Mouse (Mus musculus) MEL (cell line): Measurements from ENCODE around the gene Upf2. TPM values are rescaled to one million over a fixed set of nuclear protein-coding genes. Genes with fewer than 3 reads are reported as not detected.

Experiments used
- DNase-seq: peaks from one replicate; pipeline ENCODE4 v3.0.0; 2011; ENCODE audit warnings: low read depth, low spot score
- H3K27ac ChIP-seq: 2 replicates; pipeline ENCODE4 v1.5.1; 2012; ENCODE audit warnings: low read depth, mild to moderate bottlenecking, control low read depth, low read length, moderate library complexity; ENCODE audit not compliant: control insufficient read depth
- H3K27me3 ChIP-seq, 2 experiments: fragments of 150-350 bp in 1 of 2; sonication (generic) in 1 of 2; 2 replicates each; pipeline ENCODE4 v1.6.1; 2012; ENCODE audit warnings: low read length in 2 of 2, mild to moderate bottlenecking in 2 of 2, improper control_type of control experiment in 1 of 2, moderate library complexity in 1 of 2; ENCODE audit not compliant: insufficient read depth in 2 of 2, control insufficient read depth in 1 of 2
- H3K36me3 ChIP-seq, 2 experiments: 2 replicates each; pipeline ENCODE4 v1.6.1; 2012 to 2014; ENCODE audit warnings: low read length in 2 of 2, improper control_type of control experiment in 1 of 2, inconsistent platforms in 1 of 2, mild to moderate bottlenecking in 1 of 2; ENCODE audit not compliant: insufficient read depth in 2 of 2, control insufficient read depth in 1 of 2
- H3K4me1 ChIP-seq, 2 experiments: fragments of 150-350 bp in 1 of 2; sonication (generic) in 1 of 2; 2 replicates each; pipeline ENCODE4 v1.6.1; 2012; ENCODE audit warnings: low read length in 2 of 2, improper control_type of control experiment in 1 of 2, mild to moderate bottlenecking in 1 of 2; ENCODE audit not compliant: insufficient read depth in 2 of 2, control insufficient read depth in 1 of 2
- H3K4me3 ChIP-seq, 2 experiments: fragments of 150-350 bp in 1 of 2; sonication (generic) in 1 of 2; 2 replicates each; pipeline ENCODE4 v1.5.1; 2012; ENCODE audit warnings: low read depth in 2 of 2, low read length in 2 of 2, mild to moderate bottlenecking in 2 of 2, moderate library complexity in 2 of 2, control low read depth in 1 of 2, improper control_type of control experiment in 1 of 2; ENCODE audit not compliant: control insufficient read depth in 1 of 2, insufficient read depth in 1 of 2
- H3K79me2 ChIP-seq: 2 replicates; pipeline ENCODE4 v1.6.1; 2012; ENCODE audit warnings: mild to moderate bottlenecking, low read length, moderate library complexity; ENCODE audit not compliant: control insufficient read depth, poor library complexity, insufficient read depth
- H3K9ac ChIP-seq: 2 replicates; pipeline ENCODE4 v1.6.1; 2012; ENCODE audit warnings: low read depth, mild to moderate bottlenecking, control low read depth, low read length, moderate library complexity; ENCODE audit not compliant: control insufficient read depth, poor library complexity, severe bottlenecking
- H3K9me3 ChIP-seq: fragments of 150-350 bp; sonication (generic); replicated peaks from 2 replicates; pipeline ENCODE4 v1.6.1; 2012; ENCODE audit warnings: mild to moderate bottlenecking, low read length, improper control_type of control experiment, moderate library complexity; ENCODE audit not compliant: insufficient read depth
- BHLHE40 ChIP-seq: IDR thresholded peaks from 2 replicates; pipeline ENCODE4 v1.6.1; 2012; ENCODE audit warnings: low read depth, mild to moderate bottlenecking, inconsistent platforms, low read length, improper control_type of control experiment, borderline replicate concordance
- CHD1 ChIP-seq: IDR thresholded peaks from 2 replicates; pipeline ENCODE4 v1.6.1; 2012; ENCODE audit warnings: low read depth, mild to moderate bottlenecking, inconsistent platforms, low read length, improper control_type of control experiment
- CHD2 ChIP-seq: IDR thresholded peaks from 2 replicates; pipeline ENCODE4 v1.6.1; 2011; ENCODE audit warnings: low read length, improper control_type of control experiment
- CTCF ChIP-seq, 3 experiments: IDR thresholded peaks in 2 of 3; conservative IDR thresholded peaks in 1 of 3; 2 replicates each; pipeline ENCODE4 v1.5.1; 2011 to 2012; ENCODE audit warnings: low read length in 3 of 3, low read depth in 2 of 3, mild to moderate bottlenecking in 2 of 3, improper control_type of control experiment in 1 of 3, inconsistent platforms in 1 of 3, mixed read lengths in 1 of 3, moderate library complexity in 1 of 3; ENCODE audit not compliant: control insufficient read depth in 1 of 3, insufficient read depth in 1 of 3, poor library complexity in 1 of 3, severe bottlenecking in 1 of 3
- E2F4 ChIP-seq: IDR thresholded peaks from 2 replicates; pipeline ENCODE4 v1.6.1; 2011; ENCODE audit warnings: low read depth, low read length, improper control_type of control experiment, borderline replicate concordance
- EP300 ChIP-seq, 2 experiments: IDR thresholded peaks; 2 replicates each; pipeline ENCODE4 v1.6.1; 2011; ENCODE audit warnings: improper control_type of control experiment in 2 of 2, low read length in 2 of 2, low read depth in 1 of 2, mild to moderate bottlenecking in 1 of 2
- ETS1 ChIP-seq: IDR thresholded peaks from 2 replicates; pipeline ENCODE4 v1.6.1; 2012; ENCODE audit warnings: low read depth, mild to moderate bottlenecking, inconsistent platforms, low read length, improper control_type of control experiment, moderate library complexity
- GABPA ChIP-seq: IDR thresholded peaks from 2 replicates; pipeline ENCODE4 v1.6.1; 2012; ENCODE audit warnings: low read depth, mild to moderate bottlenecking, inconsistent platforms, low read length, improper control_type of control experiment, moderate library complexity
- GATA1 ChIP-seq: IDR thresholded peaks from 2 replicates; pipeline ENCODE4 v1.6.1; 2011; ENCODE audit warnings: low read depth, low read length, improper control_type of control experiment
- JUND ChIP-seq: IDR thresholded peaks from 2 replicates; pipeline ENCODE4 v1.6.1; 2011; ENCODE audit warnings: low read depth, mild to moderate bottlenecking, improper control_type of control experiment, low read length
- KAT2A ChIP-seq: conservative IDR thresholded peaks from 2 replicates; pipeline ENCODE4 v1.6.1; 2012; ENCODE audit warnings: low read depth, low read length, improper control_type of control experiment, inconsistent platforms
- MAFK ChIP-seq: IDR thresholded peaks from 2 replicates; pipeline ENCODE4 v1.6.1; 2011; ENCODE audit warnings: low read depth, mild to moderate bottlenecking, low read length, improper control_type of control experiment, borderline replicate concordance
- MAX ChIP-seq: IDR thresholded peaks from 2 replicates; pipeline ENCODE4 v1.6.1; 2011; ENCODE audit warnings: low read length, improper control_type of control experiment
- MAZ ChIP-seq: IDR thresholded peaks from 2 replicates; pipeline ENCODE4 v1.6.1; 2012; ENCODE audit warnings: low read depth, mild to moderate bottlenecking, inconsistent platforms, low read length, improper control_type of control experiment
- MEF2A ChIP-seq: IDR thresholded peaks from 2 replicates; pipeline ENCODE4 v1.6.1; 2014; ENCODE audit warnings: low read depth, mild to moderate bottlenecking, inconsistent platforms, low read length, improper control_type of control experiment; ENCODE audit not compliant: poor library complexity, insufficient replicate concordance, severe bottlenecking; ENCODE audit errors: extremely low read depth
- MXI1 ChIP-seq: IDR thresholded peaks from 2 replicates; pipeline ENCODE4 v1.6.1; 2011; ENCODE audit warnings: mild to moderate bottlenecking, low read depth, low read length, improper control_type of control experiment
- MYB ChIP-seq: IDR thresholded peaks from 2 replicates; pipeline ENCODE4 v1.6.1; 2011; ENCODE audit warnings: mild to moderate bottlenecking, low read depth, low read length, improper control_type of control experiment
- MYC ChIP-seq: IDR thresholded peaks from 2 replicates; pipeline ENCODE4 v1.6.1; 2011; ENCODE audit warnings: low read depth, mild to moderate bottlenecking, low read length, improper control_type of control experiment, moderate library complexity
- NELFE ChIP-seq: IDR thresholded peaks from 2 replicates; pipeline ENCODE4 v1.6.1; 2011; ENCODE audit warnings: low read depth, low read length, improper control_type of control experiment
- NRF1 ChIP-seq: IDR thresholded peaks from 2 replicates; pipeline ENCODE4 v1.6.1; 2014; ENCODE audit warnings: low read depth, mild to moderate bottlenecking, inconsistent platforms, low read length, improper control_type of control experiment, moderate library complexity; ENCODE audit not compliant: poor library complexity, insufficient read depth, severe bottlenecking
- POLR2A ChIP-seq, 2 experiments: IDR thresholded peaks; 2 replicates each; pipeline ENCODE4 v1.6.1; 2011 to 2012; ENCODE audit warnings: low read length in 2 of 2, mild to moderate bottlenecking in 2 of 2, control low read depth in 1 of 2, improper control_type of control experiment in 1 of 2, low read depth in 1 of 2, moderate library complexity in 1 of 2; ENCODE audit not compliant: control insufficient read depth in 1 of 2, insufficient read depth in 1 of 2, poor library complexity in 1 of 2
- POLR2AphosphoS2 ChIP-seq: IDR thresholded peaks from 2 replicates; pipeline ENCODE4 v1.6.1; 2011; ENCODE audit warnings: low read length, improper control_type of control experiment
- POLR2AphosphoS5 ChIP-seq: IDR thresholded peaks from 2 replicates; pipeline ENCODE4 v1.6.1; 2012; ENCODE audit warnings: low read depth, borderline replicate concordance, mild to moderate bottlenecking, inconsistent platforms, low read length, moderate library complexity, mixed read lengths
- RAD21 ChIP-seq: IDR thresholded peaks from 2 replicates; pipeline ENCODE4 v1.6.1; 2011; ENCODE audit warnings: mild to moderate bottlenecking, low read depth, low read length, improper control_type of control experiment
- RCOR1 ChIP-seq: IDR thresholded peaks from 2 replicates; pipeline ENCODE4 v1.6.1; 2012; ENCODE audit warnings: low read depth, mild to moderate bottlenecking, inconsistent platforms, low read length, improper control_type of control experiment
- SMC3 ChIP-seq: IDR thresholded peaks from 2 replicates; pipeline ENCODE4 v1.6.1; 2011; ENCODE audit warnings: low read depth, low read length, improper control_type of control experiment
- TAL1 ChIP-seq: IDR thresholded peaks from 2 replicates; pipeline ENCODE4 v1.6.1; 2012; ENCODE audit warnings: mild to moderate bottlenecking, inconsistent platforms, low read length, moderate library complexity, mixed read lengths
- TBP ChIP-seq: IDR thresholded peaks from 2 replicates; pipeline ENCODE4 v1.8.0; 2011; ENCODE audit warnings: low read depth, low read length, improper control_type of control experiment
- TCF12 ChIP-seq: IDR thresholded peaks from 2 replicates; pipeline ENCODE4 v1.6.1; 2014; ENCODE audit warnings: low read depth, mild to moderate bottlenecking, inconsistent platforms, low read length, improper control_type of control experiment, moderate library complexity
- UBTF ChIP-seq: IDR thresholded peaks from 2 replicates; pipeline ENCODE4 v1.6.1; 2012; ENCODE audit warnings: low read depth, mild to moderate bottlenecking, inconsistent platforms, low read length, improper control_type of control experiment, moderate library complexity, borderline replicate concordance; ENCODE audit not compliant: insufficient read depth
- USF1 ChIP-seq: IDR thresholded peaks from 2 replicates; pipeline ENCODE4 v1.6.1; 2014; ENCODE audit warnings: low read depth, mild to moderate bottlenecking, inconsistent platforms, low read length, improper control_type of control experiment, moderate library complexity
- USF2 ChIP-seq, 2 experiments: IDR thresholded peaks; 2 replicates each; pipeline ENCODE4 v1.6.1; 2011 to 2012; ENCODE audit warnings: improper control_type of control experiment in 2 of 2, low read length in 2 of 2, borderline replicate concordance in 1 of 2, inconsistent platforms in 1 of 2, low read depth in 1 of 2, mild to moderate bottlenecking in 1 of 2; ENCODE audit not compliant: insufficient read depth in 1 of 2
- ZC3H11A ChIP-seq: IDR thresholded peaks from 2 replicates; pipeline ENCODE4 v1.6.1; 2012; ENCODE audit warnings: low read depth, mild to moderate bottlenecking, inconsistent platforms, low read length, improper control_type of control experiment
- ZKSCAN1 ChIP-seq: IDR thresholded peaks from 2 replicates; pipeline ENCODE4 v1.6.1; 2012; ENCODE audit warnings: low read depth, mild to moderate bottlenecking, inconsistent platforms, low read length, improper control_type of control experiment, moderate library complexity
- ZMIZ1 ChIP-seq: IDR thresholded peaks from 2 replicates; pipeline ENCODE4 v1.6.1; 2012; ENCODE audit warnings: low read depth, mild to moderate bottlenecking, inconsistent platforms, low read length, improper control_type of control experiment, moderate library complexity
- ZNF384 ChIP-seq: IDR thresholded peaks from 2 replicates; pipeline ENCODE4 v1.6.1; 2012; ENCODE audit warnings: low read depth, mild to moderate bottlenecking, inconsistent platforms, low read length, improper control_type of control experiment
- polyA plus RNA-seq, 2 experiments: library from polyadenylated mRNA; stranded (reverse) in 1 of 2; unstranded in 1 of 2; fragments of >175 nt in 1 of 2; fragments of >200 nt in 1 of 2; gene quantifications; 2 replicates each; pipeline versions ENCODE4 v1.2.1 to v1.2.4; 2012; ENCODE audit warnings: low replicate concordance in 2 of 2, low read depth in 1 of 2; ENCODE audit not compliant: insufficient read length in 2 of 2, insufficient read depth in 1 of 2, missing spikeins in 1 of 2
- total RNA-seq: library from RNA; depleted of rRNA; stranded (reverse); fragments of 300-350 nt; gene quantifications from 2 replicates; pipeline ENCODE4 v1.2.3, GENCODE M21; 2012

The Upf2 gene
- total and polyA plus RNA-seq, 3 experiments, result 15.3 to 30.9 TPM; not detected in 1

- H3K36me3 ChIP-seq, result peaks cover 0 to 26% of the 10 kb centered on the region in 2 experiments; a peak in 2 of 4 replicates
- H3K27me3 ChIP-seq, result no peaks in the 10 kb centered on the region
- H3K4me1 ChIP-seq, result peaks cover 22 to 27% of the 10 kb centered on the region in 2 experiments
- no peaks in the 10 kb centered on the region for H3K79me2 ChIP-seq
- H3K9ac ChIP-seq, result peak within 1 kb of the TSS; percentile 66
- H3K27ac ChIP-seq, result no peak within 1 kb of the TSS; the same call in 1 of the 2 replicates
- H3K9me3 ChIP-seq, result no peaks in the 10 kb centered on the region
- peak within 1 kb of the TSS; percentile 83 to 100 for H3K4me3 ChIP-seq
- peak; percentile 82 for DNase-seq
- TF ChIP-seq NRF1, result no peak
- no peak for TF ChIP-seq TBP
- TF ChIP-seq RAD21, result no peak
- TF ChIP-seq MAX, result peak; percentile 86
- TF ChIP-seq UBTF, result no peak
- TF ChIP-seq ZNF384, result no peak
- no peak for TF ChIP-seq MEF2A
- peak; percentile 28; the same call in 1 of the 2 replicates for TF ChIP-seq NELFE
- peak in 1 of 2 experiments; percentile 49; a peak in 1 of 4 replicates for TF ChIP-seq POLR2A (IDR thresholded peaks at IDR 0.05; ENCODE audit: control insufficient read depth in 1 of 2, insufficient read depth in 1 of 2, low read depth in 1 of 2, low read length in 2 of 2, poor library complexity in 1 of 2)
- TF ChIP-seq MAFK, result no peak
- TF ChIP-seq GATA1, result no peak
- no peak for TF ChIP-seq SMC3
- TF ChIP-seq POLR2AphosphoS5, result no peak
- TF ChIP-seq MYC, result no peak
- peak; percentile 98 for TF ChIP-seq MXI1
- TF ChIP-seq E2F4, result no peak
- TF ChIP-seq ZC3H11A, result no peak
- TF ChIP-seq RCOR1, result no peak
- peak in 1 of 2 experiments; percentile 36; a peak in 1 of 4 replicates for TF ChIP-seq USF2 (IDR thresholded peaks at IDR 0.05; ENCODE audit: borderline replicate concordance in 1 of 2, insufficient read depth in 1 of 2, low read depth in 1 of 2, low read length in 2 of 2)
- no peak for TF ChIP-seq EP300 (IDR thresholded peaks at IDR 0.05; ENCODE audit: low read depth in 1 of 2, low read length in 2 of 2)
- no peak for TF ChIP-seq GABPA
- peak; percentile 85 for TF ChIP-seq USF1
- no peak for TF ChIP-seq MAZ
- TF ChIP-seq MYB, result no peak
- no peak; the same call in 1 of the 2 replicates for TF ChIP-seq TCF12
- no peak for TF ChIP-seq KAT2A
- no peak for TF ChIP-seq ETS1
- TF ChIP-seq BHLHE40, result 0 out of 2 replicates have a peak, but pooled peaks have one; percentile 37
- TF ChIP-seq ZKSCAN1, result no peak
- no peak for TF ChIP-seq TAL1
- TF ChIP-seq ZMIZ1, result 0 out of 2 replicates have a peak, but pooled peaks have one; percentile 43
- no peak for TF ChIP-seq JUND
- no peak for TF ChIP-seq CHD2
- TF ChIP-seq POLR2AphosphoS2, result no peak
- no peak for TF ChIP-seq CTCF (IDR thresholded peaks at IDR 0.05 in 2 of 3, conservative IDR thresholded peaks at IDR 0.05 in 1 of 3; ENCODE audit: control insufficient read depth in 1 of 3, insufficient read depth in 1 of 3, low read depth in 2 of 3, low read length in 3 of 3, poor library complexity in 1 of 3, severe bottlenecking in 1 of 3)
- no peak for TF ChIP-seq CHD1
These were observed 8.7 kb upstream of the Upf2 start, which contains the start of gene Dhtkd1 for GRCm38 (mm10) chr2:5942416-5943032. Dhtkd1 (minus strand) TSS chr2:5942792.
